Mouse (Mus musculus) hindbrain, embryonic 13.5 days (tissue): ENCODE measurements around the gene Olfr1501. TPM values are rescaled to one million over a fixed set of nuclear protein-coding genes. Genes with fewer than 3 reads are reported as not detected.
"Not testable (repeated sequence)": the region's sequence is repeated elsewhere in the genome, so short reads cannot be mapped to it uniquely, and the experiment has no call there.

ENCODE experiments used
- ATAC-seq: fragments of 200-750 bp; cut with Nextera tagmentation; 2 replicates; pipeline ENCODE4 v1.8.0; 2017; ENCODE audit warnings: moderate TSS enrichment; ENCODE audit not compliant: low FRiP score
- H3K27ac ChIP-seq: fragments of 300-500 bp; sonication (generic); 2 replicates; pipeline ENCODE4 v1.5.1; 2015; ENCODE audit warnings: inconsistent platforms, mild to moderate bottlenecking, moderate library complexity
- H3K27me3 ChIP-seq: fragments of 300-500 bp; sonication (generic); 2 replicates; pipeline ENCODE4 v1.6.1; 2015; ENCODE audit warnings: mild to moderate bottlenecking, inconsistent platforms
- H3K36me3 ChIP-seq: fragments of 300-500 bp; sonication (generic); 2 replicates; pipeline ENCODE4 v1.6.1; 2015; ENCODE audit warnings: mild to moderate bottlenecking, inconsistent platforms
- H3K4me1 ChIP-seq: fragments of 300-500 bp; sonication (generic); replicated peaks from 2 replicates; pipeline ENCODE4 v1.6.1; 2015; ENCODE audit warnings: inconsistent platforms
- H3K4me2 ChIP-seq: fragments of 300-500 bp; sonication (generic); 2 replicates; pipeline ENCODE4 v1.6.1; 2015; ENCODE audit warnings: inconsistent platforms, mild to moderate bottlenecking, moderate library complexity
- H3K4me3 ChIP-seq: fragments of 300-500 bp; sonication (generic); 2 replicates; pipeline ENCODE4 v1.5.1; 2015; ENCODE audit warnings: mild to moderate bottlenecking, inconsistent platforms
- H3K9ac ChIP-seq: fragments of 300-500 bp; sonication (generic); 2 replicates; pipeline ENCODE4 v1.6.1; 2015; ENCODE audit warnings: mild to moderate bottlenecking, inconsistent platforms
- H3K9me3 ChIP-seq: fragments of 300-500 bp; sonication (generic); 2 replicates; pipeline ENCODE4 v1.6.1; 2016; ENCODE audit warnings: inconsistent platforms
- WGBS: fragments of 180-500 bp; shearing (Covaris S2); methylation state at CpG from one replicate; pipeline ENCODE4 v1.1.7; 2015; 5-methylcytosine and 5-hydroxymethylcytosine counted together
- polyA plus RNA-seq: library from polyadenylated mRNA; unstranded; fragments of >200 nt; fragmentation: Nextera tagmentation; extraction: Ambion mirVana; gene quantifications from 2 replicates; pipeline ENCODE4 v1.2.1, GENCODE M21; 2015

Gene Olfr1501
- polyA plus RNA-seq, result not detected in 2 replicates

GRCm38 (mm10) chr19:13850592-13850991 lies at the start of gene Olfr1501:
Olfr1501 (minus strand) TSS chr19:13850692.
- not testable (repeated sequence) for H3K4me1 ChIP-seq, H3K9me3 ChIP-seq, H3K4me2 ChIP-seq, H3K9ac ChIP-seq, ATAC-seq, H3K27me3 ChIP-seq, H3K36me3 ChIP-seq, H3K27ac ChIP-seq, H3K4me3 ChIP-seq

GRCm38 (mm10) chr19:13897828-13898227 lies 47.3 kb upstream of the Olfr1501 start, which contains the start of gene Olfr1504:
Olfr1504 (minus strand) TSS chr19:13897928.
- no peaks in the 10 kb centered on the region for H3K36me3 ChIP-seq
- H3K4me1 ChIP-seq, result no peaks in the 10 kb centered on the region
- no peak within 1 kb of the TSS for H3K9ac ChIP-seq
- 74% methylated on average over 1 of the region's 1 CpGs for WGBS
- no peak within 1 kb of the TSS for H3K4me2 ChIP-seq
- no peak within 1 kb of the TSS for H3K27ac ChIP-seq
- no peak for ATAC-seq
- no peaks in the 10 kb centered on the region for H3K27me3 ChIP-seq
- no peak within 1 kb of the TSS for H3K4me3 ChIP-seq
- no peaks in the 10 kb centered on the region for H3K9me3 ChIP-seq

GRCm38 (mm10) chr19:13861495-13861894 lies 11.0 kb upstream of the Olfr1501 start, which contains the start of gene Olfr1502:
Olfr1502 (plus strand) TSS chr19:13861795.
- WGBS, result 95% methylated on average over 1 of the region's 1 CpGs

GRCm38 (mm10) chr19:13830388-13830787 lies 20.1 kb downstream of the Olfr1501 start, which contains the start of gene Olfr1500:
Olfr1500 (minus strand) TSS chr19:13830488.
- Histone ChIP-seq H3K9me3 (no peaks in the 10 kb centered on the region), H3K9ac (no peak within 1 kb of the TSS), H3K4me3 (no peak within 1 kb of the TSS), H3K27ac (no peak within 1 kb of the TSS), H3K4me2 (no peak within 1 kb of the TSS), H3K27me3 (no peaks in the 10 kb centered on the region), H3K4me1 (no peaks in the 10 kb centered on the region), H3K36me3 (no peaks in the 10 kb centered on the region)
- no peak for ATAC-seq

More at GRCm38 (mm10) chr19:13861495-13861894, 11.0 kb upstream of the Olfr1501 start, which contains the start of gene Olfr1502:
- no peak for ATAC-seq
- Histone ChIP-seq H3K9ac (no peak within 1 kb of the TSS), H3K27ac (no peak within 1 kb of the TSS), H3K36me3 (no peaks in the 10 kb centered on the region), H3K4me2 (no peak within 1 kb of the TSS), H3K9me3 (no peaks in the 10 kb centered on the region), H3K27me3 (no peaks in the 10 kb centered on the region), H3K4me3 (no peak within 1 kb of the TSS), H3K4me1 (no peaks in the 10 kb centered on the region)

GRCm38 (mm10) chr19:13828447-13828846 lies 22.0 kb downstream of the Olfr1501 start:
- H3K4me1 ChIP-seq, result no peaks in the 10 kb centered on the region
- WGBS, result 78% methylated on average over 3 of the region's 3 CpGs
- H3K27ac ChIP-seq, result no peak overlapping the region
- no peak overlapping the region for H3K9ac ChIP-seq
- H3K36me3 ChIP-seq, result no peaks in the 10 kb centered on the region
- no peaks in the 10 kb centered on the region for H3K9me3 ChIP-seq
- no peaks in the 10 kb centered on the region for H3K27me3 ChIP-seq
- no peak for ATAC-seq
- no peak overlapping the region for H3K4me3 ChIP-seq
- H3K4me2 ChIP-seq, result no peak overlapping the region

GRCm38 (mm10) chr19:13820847-13821246 lies 29.6 kb downstream of the Olfr1501 start:
- Histone ChIP-seq H3K9me3 (no peaks in the 10 kb centered on the region), H3K4me2 (no peak overlapping the region), H3K27me3 (no peaks in the 10 kb centered on the region), H3K4me1 (no peaks in the 10 kb centered on the region), H3K9ac (no peak overlapping the region), H3K27ac (no peak overlapping the region), H3K36me3 (no peaks in the 10 kb centered on the region), H3K4me3 (no peak overlapping the region)
- ATAC-seq, result no peak
- 74% methylated on average over 5 of the region's 5 CpGs for WGBS

GRCm38 (mm10) chr19:13819347-13819746 lies 31.1 kb downstream of the Olfr1501 start, which contains the start of gene Olfr1499:
Olfr1499 (minus strand) TSS chr19:13819447.
- no peak within 1 kb of the TSS for H3K4me3 ChIP-seq
- no peak within 1 kb of the TSS for H3K27ac ChIP-seq
- no peaks in the 10 kb centered on the region for H3K4me1 ChIP-seq
- H3K27me3 ChIP-seq, result no peaks in the 10 kb centered on the region
- H3K9ac ChIP-seq, result no peak within 1 kb of the TSS
- no peak within 1 kb of the TSS for H3K4me2 ChIP-seq
- H3K9me3 ChIP-seq, result no peaks in the 10 kb centered on the region
- no peak for ATAC-seq
- H3K36me3 ChIP-seq, result no peaks in the 10 kb centered on the region

- ATAC-seq, result no peak
- no peaks in the 10 kb centered on the region for H3K36me3 ChIP-seq
- no peak overlapping the region for H3K27ac ChIP-seq
- no peak overlapping the region for H3K9ac ChIP-seq
- WGBS, result 36% methylated on average over 5 of the region's 5 CpGs
- H3K4me1 ChIP-seq, result no peaks in the 10 kb centered on the region
- H3K27me3 ChIP-seq, result no peaks in the 10 kb centered on the region
- H3K9me3 ChIP-seq, result no peaks in the 10 kb centered on the region
- H3K4me2 ChIP-seq, result no peak overlapping the region
- H3K4me3 ChIP-seq, result no peak overlapping the region
These were observed 31.7 kb downstream of the Olfr1501 start for GRCm38 (mm10) chr19:13818827-13819226.

GRCm38 (mm10) chr19:13812823-13813222 lies 37.7 kb downstream of the Olfr1501 start:
- no peak overlapping the region for H3K4me3 ChIP-seq
- ATAC-seq, result no peak
- no peak overlapping the region for H3K4me2 ChIP-seq
- H3K9me3 ChIP-seq, result no peaks in the 10 kb centered on the region
- H3K9ac ChIP-seq, result no peak overlapping the region
- WGBS, result 62% methylated on average over 2 of the region's 2 CpGs
- H3K4me1 ChIP-seq, result no peaks in the 10 kb centered on the region
- H3K36me3 ChIP-seq, result no peaks in the 10 kb centered on the region
- no peak overlapping the region for H3K27ac ChIP-seq
- H3K27me3 ChIP-seq, result no peaks in the 10 kb centered on the region

GRCm38 (mm10) chr19:13805486-13805885 lies 45.0 kb downstream of the Olfr1501 start:
- 62% methylated on average over 1 of the region's 1 CpGs for WGBS
- H3K4me1 ChIP-seq, H3K9me3 ChIP-seq, H3K27me3 ChIP-seq, H3K4me3 ChIP-seq, H3K9ac ChIP-seq, H3K27ac ChIP-seq, ATAC-seq, H3K36me3 ChIP-seq, H3K4me2 ChIP-seq: not testable (repeated sequence)

GRCm38 (mm10) chr19:13798102-13798501 lies 52.4 kb downstream of the Olfr1501 start, which contains the start of gene Olfr1497:
Olfr1497 (minus strand) TSS chr19:13798202.
- Histone ChIP-seq H3K27me3 (no peaks in the 10 kb centered on the region), H3K27ac (no peak within 1 kb of the TSS), H3K4me3 (no peak within 1 kb of the TSS), H3K9ac (no peak within 1 kb of the TSS), H3K36me3 (no peaks in the 10 kb centered on the region), H3K9me3 (no peaks in the 10 kb centered on the region), H3K4me2 (no peak within 1 kb of the TSS), H3K4me1 (no peaks in the 10 kb centered on the region)
- no peak for ATAC-seq
